Mouse (Mus musculus): ENCODE measurements around the gene Rad23a.

DNA sequence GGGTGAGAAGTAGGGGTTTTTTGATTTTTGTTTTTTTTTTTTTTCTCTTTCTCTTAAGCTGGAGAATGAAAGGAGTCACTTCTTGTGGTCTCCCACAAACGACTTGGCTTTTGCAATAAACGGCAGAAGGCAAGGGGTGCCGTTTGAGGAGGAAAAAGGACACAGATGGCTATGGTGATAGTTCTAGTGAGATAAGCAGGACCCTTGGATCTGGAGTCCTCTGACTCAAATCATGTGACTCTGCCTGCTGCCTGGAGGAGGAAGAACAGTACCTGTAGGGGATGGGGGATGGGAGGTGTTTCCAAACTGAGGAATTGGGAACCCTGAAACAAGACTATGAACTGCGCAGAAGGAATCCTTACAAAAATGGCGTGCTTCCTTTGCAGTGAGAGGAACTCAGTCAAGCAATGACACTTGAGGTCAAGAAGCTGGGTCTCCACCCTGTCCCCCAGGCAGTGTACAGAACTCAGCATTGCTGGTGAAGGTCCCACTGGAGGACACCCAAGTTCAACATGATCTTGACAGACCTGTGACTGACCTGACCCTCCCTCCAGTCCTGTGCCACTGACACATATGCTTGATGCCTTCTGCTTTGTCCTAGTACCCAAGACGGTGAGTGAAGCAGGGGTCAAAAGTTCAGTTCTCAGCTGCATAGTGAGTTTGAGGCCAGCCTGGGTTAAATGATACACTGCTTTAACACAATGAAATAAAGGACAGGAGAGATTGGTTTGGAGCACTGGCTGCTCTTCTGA lies 7.4 kb upstream of the Rad23a start:
- TF ChIP-seq EP300 (IDR thresholded peaks at IDR 0.05; ENCODE audit: insufficient read depth, low read depth, low read length) = 0 out of 2 replicates have a peak, but pooled peaks have one; percentile 40
- no peak for TF ChIP-seq CTCF (IDR thresholded peaks at IDR 0.05; ENCODE audit: low read depth, low read length)

Measured in ES-Bruce4 (cell line).